Mouse (Mus musculus): Measurements from ENCODE around the gene 4930467E23Rik. TPM values are rescaled to one million over a fixed set of nuclear protein-coding genes. Genes with fewer than 3 reads are reported as not detected.
"Not testable (repeated sequence)": the region's sequence is repeated elsewhere in the genome, so short reads cannot be mapped to it uniquely, and the experiment has no call there.

4930467E23Rik gene
- total RNA-seq, 2 experiments from 2014 or later = 0.13 to 0.36 TPM

DNA sequence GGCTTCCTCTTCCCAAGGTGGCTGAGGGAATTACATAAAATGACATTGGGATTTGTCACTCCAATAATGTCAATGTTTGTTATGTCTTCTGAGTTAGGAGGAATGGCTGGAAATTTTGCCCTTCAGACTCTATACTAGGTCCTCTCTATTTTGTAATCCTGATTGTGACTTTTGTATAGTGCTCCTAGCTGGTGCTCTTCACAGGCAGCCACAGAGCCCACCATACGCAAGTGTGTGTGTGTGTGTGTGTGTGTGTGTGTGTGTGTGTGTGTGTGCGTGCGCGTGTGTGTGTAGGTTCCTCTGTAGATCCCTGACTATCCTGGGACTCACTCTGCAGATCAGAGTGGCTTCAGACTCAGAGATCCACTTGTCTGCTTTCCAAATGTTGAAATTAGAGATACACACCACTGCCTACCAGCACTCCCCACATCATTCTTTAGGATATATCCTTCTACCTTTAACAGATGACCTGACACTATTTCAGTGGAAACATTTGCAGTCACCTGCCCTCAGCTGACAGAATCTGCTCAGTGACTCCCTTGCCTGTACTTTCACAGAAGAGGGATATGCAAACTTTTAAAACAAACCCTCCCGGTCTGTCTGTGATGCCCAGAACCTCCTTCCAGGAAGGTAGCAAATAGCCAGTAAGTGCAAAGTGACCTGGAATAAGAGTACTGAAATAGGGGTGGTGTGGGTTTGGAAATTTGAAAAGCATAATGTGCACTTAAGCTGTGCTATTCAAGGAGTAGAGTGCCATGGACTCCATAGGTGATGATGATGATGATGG lies 52.1 kb downstream of the 4930467E23Rik start:
- DNase-seq = not testable (repeated sequence)

DNA sequence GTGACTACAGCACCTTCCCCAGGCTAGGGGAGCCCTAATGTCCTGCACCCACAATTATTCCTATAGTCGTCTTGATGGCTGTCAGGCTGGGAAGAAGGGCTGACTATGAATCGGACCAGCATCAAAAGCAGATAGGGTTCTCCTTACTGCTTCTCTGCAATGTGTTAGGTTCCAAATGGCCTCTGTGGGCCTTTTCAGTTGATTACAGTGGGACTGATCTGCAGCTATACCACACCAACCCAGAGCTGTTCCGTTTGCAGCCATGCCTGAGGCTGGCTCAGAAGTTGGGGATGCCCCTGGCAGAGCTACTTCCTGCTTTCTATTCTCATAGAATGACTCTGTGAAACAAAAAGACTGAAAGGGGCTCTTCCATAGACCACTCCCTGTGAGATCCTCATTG lies 53.4 kb downstream of the 4930467E23Rik start:
- DNase-seq = not testable (repeated sequence)

DNA sequence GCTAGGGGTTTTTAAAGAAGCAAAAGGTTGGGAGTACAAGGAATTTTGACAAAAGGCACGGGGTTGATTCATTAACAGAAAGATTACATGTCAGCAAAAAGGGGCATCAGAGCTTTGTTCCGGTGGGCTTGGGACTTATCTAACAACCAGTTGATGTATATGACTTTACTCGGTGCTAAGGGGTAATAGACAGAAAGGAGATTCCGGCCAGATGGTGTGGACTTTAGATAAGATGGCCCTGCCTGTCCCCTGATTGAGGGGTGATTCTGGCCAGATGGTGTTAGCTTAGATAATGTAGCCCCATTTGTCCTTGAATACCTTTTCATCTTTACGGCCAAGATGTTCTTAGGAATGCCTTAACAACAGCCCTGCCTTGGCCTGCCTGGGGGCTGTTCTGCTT lies 54.5 kb downstream of the 4930467E23Rik start:
- not testable (repeated sequence) for DNase-seq

DNA sequence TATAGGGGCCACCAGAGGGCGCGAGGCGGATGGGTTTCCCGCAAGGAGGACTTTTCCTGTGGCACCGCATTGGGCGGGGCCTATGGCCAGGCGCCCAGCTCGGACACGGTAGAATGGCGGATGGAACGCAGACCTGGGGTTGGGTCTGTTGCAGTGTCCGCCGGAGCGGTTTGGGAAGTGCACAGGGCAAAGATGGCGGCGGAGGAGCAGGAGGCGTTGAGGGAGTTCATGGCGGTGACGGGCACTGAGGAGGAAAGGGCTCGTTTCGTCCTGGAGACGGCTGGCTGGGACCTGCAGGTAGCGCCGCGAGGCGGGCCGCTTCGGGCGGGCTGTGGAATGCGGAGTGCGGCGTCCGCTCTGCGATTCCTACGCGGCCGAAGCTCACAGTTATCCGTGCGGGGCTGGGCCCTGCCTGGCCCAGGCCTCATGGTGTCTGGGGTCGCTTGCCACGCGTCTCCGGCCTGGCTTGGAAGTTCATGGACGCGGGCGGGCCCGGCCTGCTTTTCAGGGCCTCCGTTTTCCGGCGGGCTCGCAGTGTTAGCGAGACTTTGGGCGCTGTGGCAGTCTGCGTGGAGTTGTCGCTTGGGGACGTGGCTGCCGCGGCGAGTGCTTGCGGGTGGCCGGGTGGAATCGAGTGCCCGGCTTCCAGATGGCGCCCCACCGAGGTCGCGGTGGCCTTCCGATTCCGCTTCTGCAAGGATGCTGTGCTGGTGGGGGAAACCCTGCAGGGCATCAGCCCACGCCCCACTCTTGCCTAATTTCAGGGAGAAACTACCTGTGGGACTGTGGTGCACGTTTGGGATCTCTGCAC lies 55.4 kb downstream of the 4930467E23Rik start:
- peak; percentile 96 to 98 for DNase-seq

DNA sequence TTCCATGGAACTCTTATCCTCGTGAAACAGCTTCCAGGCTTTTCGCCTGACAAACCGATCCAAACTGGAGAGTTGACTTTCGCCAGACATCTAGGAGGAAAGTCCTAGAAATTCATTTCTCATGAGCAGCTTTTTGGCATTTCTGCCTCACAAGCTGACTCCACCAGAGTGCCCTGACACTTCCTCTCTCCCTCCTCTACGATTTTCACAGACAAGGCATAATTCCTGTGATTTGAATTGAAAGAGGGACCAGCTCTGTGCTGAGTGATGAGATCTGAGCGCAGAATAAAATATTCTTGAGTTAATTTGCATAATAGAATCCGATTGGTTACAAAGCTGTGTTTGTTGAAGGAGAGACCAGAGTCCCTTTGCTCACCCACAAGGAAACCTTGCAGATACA lies 63.3 kb downstream of the 4930467E23Rik start:
- DNase-seq = not testable (repeated sequence)

Other genes with a start within 250 kb of the 4930467E23Rik start
- not detected for gene Defb7, start 234.5 kb upstream of the 4930467E23Rik start, total RNA-seq (2021)
- gene Gm31371, start 173.8 kb downstream of the 4930467E23Rik start, total RNA-seq (2021) = under 1 TPM in 1 of 2 experiments, not detected in 1; 0.20 TPM

Measured in adrenal gland, postnatal 36 days (tissue).